Mouse (Mus musculus) heart, embryonic 15.5 days (tissue): Measurements from ENCODE around the gene Cenpv. TPM values are rescaled to one million over a fixed set of nuclear protein-coding genes. Genes with fewer than 3 reads are reported as not detected.

Source experiments
- ATAC-seq: fragments of 200-750 bp; cut with Nextera tagmentation; replicated peaks from 2 replicates; pipeline ENCODE4 v1.8.0; 2017; ENCODE audit warnings: low read depth, moderate TSS enrichment; ENCODE audit not compliant: insufficient number of reproducible peaks, insufficient read depth, low FRiP score
- H3K27ac ChIP-seq: fragments of 300-500 bp; sonication (generic); 2 replicates; pipeline ENCODE4 v1.5.1; 2015; ENCODE audit warnings: mild to moderate bottlenecking, inconsistent platforms
- H3K27me3 ChIP-seq: fragments of 300-500 bp; sonication (generic); 2 replicates; pipeline ENCODE4 v1.6.1; 2015; ENCODE audit warnings: inconsistent platforms
- H3K36me3 ChIP-seq: fragments of 300-500 bp; sonication (generic); 2 replicates; pipeline ENCODE4 v1.6.1; 2015; ENCODE audit warnings: mild to moderate bottlenecking, inconsistent platforms
- H3K4me1 ChIP-seq: fragments of 300-500 bp; sonication (generic); replicated peaks from 2 replicates; pipeline ENCODE4 v1.6.1; 2015; ENCODE audit warnings: inconsistent platforms
- H3K4me2 ChIP-seq: fragments of 300-500 bp; sonication (generic); 2 replicates; pipeline ENCODE4 v1.6.1; 2015; ENCODE audit warnings: inconsistent platforms, mild to moderate bottlenecking, moderate library complexity
- H3K4me3 ChIP-seq: fragments of 300-500 bp; sonication (generic); 2 replicates; pipeline ENCODE4 v1.5.1; 2015; ENCODE audit warnings: mild to moderate bottlenecking, inconsistent platforms
- H3K9ac ChIP-seq: fragments of 300-500 bp; sonication (generic); 2 replicates; pipeline ENCODE4 v1.6.1; 2015; ENCODE audit warnings: mild to moderate bottlenecking, inconsistent platforms
- H3K9me3 ChIP-seq: fragments of 300-500 bp; sonication (generic); replicated peaks from 2 replicates; pipeline ENCODE4 v1.6.1; 2016; ENCODE audit warnings: inconsistent platforms
- WGBS: fragments of 180-500 bp; shearing (Covaris S2); methylation state at CpG from one replicate; pipeline ENCODE4 v1.1.7; 2015; ENCODE audit warnings: mixed read lengths; 5-methylcytosine and 5-hydroxymethylcytosine counted together
- polyA plus RNA-seq: library from polyadenylated mRNA; unstranded; fragments of >200 nt; fragmentation: Nextera tagmentation; extraction: Ambion mirVana; gene quantifications from 2 replicates; pipeline ENCODE4 v1.2.1, GENCODE M21; 2015

The Cenpv gene
- polyA plus RNA-seq: 17.1 and 22.1 TPM in 2 replicates

DNA sequence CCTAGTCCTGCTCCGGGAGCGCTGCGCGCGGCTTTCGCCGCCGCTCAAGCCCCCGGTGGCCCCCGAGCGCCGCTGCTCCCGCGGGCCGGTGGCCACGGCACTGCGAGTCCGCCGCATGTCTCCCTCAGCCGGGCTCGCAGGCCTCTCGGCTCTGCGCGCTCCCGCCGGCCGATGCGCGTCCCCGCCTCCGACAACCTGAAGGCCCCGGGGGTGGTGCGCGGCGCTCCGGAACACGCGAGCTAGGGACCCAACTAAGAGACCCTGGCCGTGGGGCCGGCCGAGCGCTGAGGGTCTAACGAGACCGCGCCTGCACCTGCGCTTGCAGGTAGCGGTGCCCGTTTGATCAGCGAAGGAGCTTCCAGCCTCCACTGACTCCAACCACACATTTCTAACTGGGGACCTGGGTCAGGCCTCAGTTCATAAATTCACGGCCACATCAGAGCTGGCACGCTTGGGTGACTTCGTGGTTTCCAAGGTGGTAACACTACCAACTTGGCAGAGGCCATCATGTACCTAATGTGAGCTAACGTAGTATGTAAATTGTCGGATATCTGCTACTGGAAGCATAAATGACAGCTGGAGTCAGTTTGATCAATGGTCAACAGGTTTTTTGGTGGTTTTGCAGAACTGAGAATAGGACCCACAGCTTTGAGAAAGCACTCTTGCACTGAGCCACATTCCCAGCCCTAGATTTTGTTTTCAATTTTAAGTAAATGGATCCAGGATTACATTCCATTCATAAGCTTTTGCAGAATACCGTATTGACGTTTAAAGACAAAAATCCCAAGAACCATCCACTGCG is at the start of gene Cenpv:
Gene Cenpv (minus strand): TSS at position 173 of the 802 bp plus-strand sequence.
- Histone ChIP-seq H3K4me3 (peak within 1 kb of the TSS; percentile 75), H3K27me3 (peaks cover 4% of the 10 kb centered on the region; the same call in 1 of the 2 replicates), H3K9me3 (no peaks in the 10 kb centered on the region), H3K4me1 (peaks cover 9% of the 10 kb centered on the region), H3K36me3 (no peaks in the 10 kb centered on the region), H3K9ac (peak within 1 kb of the TSS; percentile 82), H3K27ac (peak within 1 kb of the TSS; percentile 51), H3K4me2 (peak within 1 kb of the TSS; percentile 93)
- ATAC-seq: peak; percentile 61
- 6% methylated on average over 57 of the region's 57 CpGs for WGBS

DNA sequence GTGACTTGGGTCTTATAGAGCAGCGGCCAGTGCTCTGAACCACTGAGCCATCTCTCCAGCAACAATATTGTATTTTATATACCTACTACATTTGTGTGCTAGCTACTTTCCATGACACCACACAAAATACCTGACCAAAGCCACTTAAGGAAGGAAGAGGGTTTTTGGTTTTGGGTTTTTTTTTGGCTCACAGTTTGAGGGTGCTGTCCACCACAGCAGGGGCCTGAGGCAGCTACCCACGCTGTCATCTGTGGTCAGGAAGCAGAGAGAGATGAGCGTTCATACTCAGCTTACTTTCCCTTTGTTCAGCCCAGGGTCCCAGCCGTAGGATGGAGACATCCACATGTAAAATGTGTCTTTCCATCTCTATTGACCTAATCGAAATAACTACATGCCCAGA is 48.0 kb upstream of the Cenpv start:
- no peaks in the 10 kb centered on the region for H3K27me3 ChIP-seq
- H3K36me3 ChIP-seq: no peaks in the 10 kb centered on the region
- WGBS: 84% methylated on average over 5 of the region's 5 CpGs
- H3K27ac ChIP-seq: no peak overlapping the region
- H3K4me3 ChIP-seq: no peak overlapping the region
- ATAC-seq: no peak
- H3K9ac ChIP-seq: no peak overlapping the region
- peaks cover 21% of the 10 kb centered on the region for H3K4me1 ChIP-seq
- H3K9me3 ChIP-seq: no peaks in the 10 kb centered on the region
- H3K4me2 ChIP-seq: no peak overlapping the region

DNA sequence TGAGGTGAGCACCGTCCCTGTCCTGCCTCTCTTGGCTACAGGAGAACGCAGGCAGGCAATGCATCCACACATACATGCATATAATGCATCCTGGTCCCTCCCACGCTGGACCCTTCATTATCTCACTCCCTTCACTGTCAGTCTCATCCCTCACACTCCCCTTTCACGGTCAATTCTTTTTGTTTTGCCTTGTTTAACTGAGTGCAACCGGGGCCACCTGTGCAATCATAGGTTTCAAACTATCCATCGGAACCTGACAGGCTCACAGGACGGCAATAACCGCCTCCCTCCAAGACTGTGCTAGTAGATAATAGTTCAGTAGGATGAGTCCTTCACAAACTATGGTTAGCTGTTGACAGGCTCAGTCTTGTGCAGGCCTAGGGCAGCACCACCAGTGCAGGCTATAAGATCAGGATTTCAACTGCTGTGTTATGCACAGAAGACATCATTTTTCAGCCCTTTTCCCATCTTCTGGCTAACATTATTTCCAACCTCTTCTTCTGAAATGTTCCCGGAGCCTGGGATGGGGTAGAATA is 45.7 kb upstream of the Cenpv start:
- Histone ChIP-seq H3K4me3 (no peak overlapping the region), H3K4me2 (no peak overlapping the region), H3K9me3 (no peaks in the 10 kb centered on the region), H3K27me3 (no peaks in the 10 kb centered on the region), H3K27ac (no peak overlapping the region), H3K36me3 (no peaks in the 10 kb centered on the region), H3K4me1 (peaks cover 11% of the 10 kb centered on the region), H3K9ac (no peak overlapping the region)
- 82% methylated on average over 9 of the region's 9 CpGs for WGBS
- no peak for ATAC-seq

DNA sequence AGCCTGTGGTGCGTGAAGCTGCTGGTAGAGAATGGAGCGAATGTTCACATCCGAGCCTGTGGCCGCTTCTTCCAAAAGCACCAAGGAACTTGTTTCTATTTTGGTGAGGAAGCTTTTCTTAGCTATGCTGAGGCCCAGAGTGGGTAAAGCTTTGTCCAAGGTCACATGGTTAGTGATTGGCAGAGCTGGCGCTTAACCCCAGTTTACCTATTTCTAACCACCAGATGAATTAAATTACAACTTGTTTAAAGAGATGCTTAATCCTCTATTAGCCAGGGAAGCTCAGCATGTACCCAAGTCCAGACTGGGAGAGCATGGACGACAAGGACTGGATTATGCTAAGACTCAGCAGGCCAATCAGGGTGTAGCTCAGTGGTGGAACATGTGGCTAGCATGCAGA is 44.0 kb upstream of the Cenpv start:
- Histone ChIP-seq H3K36me3 (no peaks in the 10 kb centered on the region), H3K4me1 (peaks cover 11% of the 10 kb centered on the region), H3K9ac (peak overlapping the region; percentile 31), H3K27ac (peak overlapping the region; percentile 67), H3K4me2 (peak overlapping the region; percentile 51), H3K27me3 (no peaks in the 10 kb centered on the region), H3K9me3 (no peaks in the 10 kb centered on the region), H3K4me3 (peak overlapping the region; percentile 21)
- WGBS: 53% methylated on average over 6 of the region's 6 CpGs
- no peak for ATAC-seq

DNA sequence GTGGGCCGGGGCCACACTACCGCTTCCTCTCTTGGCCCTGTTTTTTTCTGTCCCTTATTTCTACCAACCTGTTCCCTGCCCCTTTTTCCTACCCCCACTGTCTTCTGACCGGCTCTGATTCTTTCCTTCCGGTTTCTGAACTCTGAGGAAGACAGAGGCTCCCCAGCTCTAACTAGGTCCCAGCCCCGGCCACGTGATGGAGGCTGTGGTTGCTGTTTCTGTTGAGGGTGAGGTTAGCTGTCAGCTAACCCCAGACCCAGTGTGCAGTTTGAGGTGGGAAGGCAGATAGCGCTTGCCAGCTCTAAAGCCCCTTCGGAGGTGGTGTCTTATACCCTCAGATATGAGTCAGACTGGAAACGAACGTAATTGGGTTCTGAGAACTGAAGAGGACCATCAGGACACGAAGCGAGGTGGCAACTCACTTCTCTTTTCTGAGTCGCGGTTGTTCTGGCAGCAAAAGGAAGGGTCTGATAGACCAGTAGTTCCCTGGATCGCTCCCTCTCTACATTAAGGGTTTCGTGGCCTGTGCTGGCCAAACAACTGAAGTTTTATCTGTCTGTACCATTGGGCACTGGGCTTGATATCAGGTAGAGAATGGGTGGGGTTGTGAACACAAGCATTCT is 37.6 kb upstream of the Cenpv start:
- H3K4me1 ChIP-seq: peaks cover 13% of the 10 kb centered on the region
- H3K4me3 ChIP-seq: peak overlapping the region; percentile 61
- H3K9ac ChIP-seq: peak overlapping the region; percentile 56; the same call in 1 of the 2 replicates
- no peaks in the 10 kb centered on the region for H3K36me3 ChIP-seq
- H3K9me3 ChIP-seq: no peaks in the 10 kb centered on the region
- 53% methylated on average over 16 of the region's 16 CpGs for WGBS
- H3K27me3 ChIP-seq: no peaks in the 10 kb centered on the region
- H3K4me2 ChIP-seq: peak overlapping the region; percentile 95
- no peak for ATAC-seq
- H3K27ac ChIP-seq: no peak overlapping the region

DNA sequence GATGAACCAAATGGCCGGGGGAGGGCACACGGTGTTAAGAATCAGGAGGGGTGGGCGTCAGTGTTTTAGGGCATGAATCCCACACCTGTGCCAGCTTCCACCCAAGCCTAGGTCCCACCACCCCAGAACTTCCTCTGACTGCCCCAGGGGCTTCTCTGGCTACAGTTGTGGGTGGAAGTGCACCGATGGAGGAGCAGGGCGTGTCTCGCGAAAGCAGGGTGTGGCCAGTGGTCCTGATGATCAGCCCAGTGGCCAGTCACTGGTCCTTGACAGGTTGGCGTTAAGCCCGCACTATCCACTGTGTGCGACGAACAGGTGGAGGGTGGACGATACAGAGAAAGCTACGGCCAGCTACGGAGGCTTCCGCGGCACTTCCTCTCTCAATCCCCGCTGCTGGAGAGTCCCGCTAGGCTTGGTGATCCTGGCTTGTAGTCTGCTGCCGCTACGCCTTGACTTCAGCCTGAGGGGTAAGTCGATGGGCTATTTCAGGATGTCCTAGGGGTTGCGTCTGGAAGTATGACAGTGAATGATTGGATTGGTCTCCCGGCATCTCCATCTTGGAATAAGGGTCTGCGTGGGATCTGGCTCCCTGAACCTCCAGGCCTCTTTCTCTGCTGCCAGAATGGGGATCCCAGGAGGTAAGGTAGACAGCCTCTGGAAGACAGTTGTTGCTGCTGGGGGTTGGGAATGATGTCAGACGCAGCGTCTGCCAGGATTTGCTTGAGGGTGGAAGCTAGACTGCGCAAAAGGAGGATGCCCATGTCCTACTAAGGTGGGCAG is 36.8 kb upstream of the Cenpv start:
- peak; percentile 59 for ATAC-seq
- peak overlapping the region; percentile 56 for H3K9ac ChIP-seq
- no peaks in the 10 kb centered on the region for H3K27me3 ChIP-seq
- no peaks in the 10 kb centered on the region for H3K9me3 ChIP-seq
- peak overlapping the region; percentile 61 for H3K4me3 ChIP-seq
- H3K4me1 ChIP-seq: peaks cover 13% of the 10 kb centered on the region
- 6% methylated on average over 27 of the region's 27 CpGs for WGBS
- peak overlapping the region; percentile 32; the same call in 1 of the 2 replicates for H3K27ac ChIP-seq
- peak overlapping the region; percentile 95 for H3K4me2 ChIP-seq
- no peaks in the 10 kb centered on the region for H3K36me3 ChIP-seq

DNA sequence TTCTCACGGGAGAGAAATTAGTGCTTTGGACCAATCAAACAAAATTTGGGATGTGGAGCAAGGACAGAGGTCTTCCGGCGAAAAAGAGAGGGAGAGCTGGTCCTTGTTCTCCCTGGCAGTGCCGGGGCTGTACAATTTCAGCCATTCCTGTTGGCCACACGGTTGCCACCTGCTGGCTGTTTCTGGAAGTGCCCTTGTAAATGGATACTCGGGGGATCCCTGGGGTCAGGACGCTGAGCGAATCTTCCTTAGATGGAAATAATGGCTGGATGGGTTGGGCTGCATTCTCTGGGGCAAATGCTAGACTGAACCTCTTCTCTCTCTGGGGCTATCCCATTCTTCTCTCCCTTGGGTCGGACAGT is 36.2 kb upstream of the Cenpv start:
- H3K27ac ChIP-seq: no peak overlapping the region
- H3K4me3 ChIP-seq: peak overlapping the region; percentile 61
- H3K36me3 ChIP-seq: no peaks in the 10 kb centered on the region
- no peaks in the 10 kb centered on the region for H3K27me3 ChIP-seq
- WGBS: 2% methylated on average over 9 of the region's 9 CpGs
- ATAC-seq: peak; percentile 59
- peaks cover 13% of the 10 kb centered on the region for H3K4me1 ChIP-seq
- H3K9ac ChIP-seq: peak overlapping the region; percentile 56
- no peaks in the 10 kb centered on the region for H3K9me3 ChIP-seq
- peak overlapping the region; percentile 95 for H3K4me2 ChIP-seq

DNA sequence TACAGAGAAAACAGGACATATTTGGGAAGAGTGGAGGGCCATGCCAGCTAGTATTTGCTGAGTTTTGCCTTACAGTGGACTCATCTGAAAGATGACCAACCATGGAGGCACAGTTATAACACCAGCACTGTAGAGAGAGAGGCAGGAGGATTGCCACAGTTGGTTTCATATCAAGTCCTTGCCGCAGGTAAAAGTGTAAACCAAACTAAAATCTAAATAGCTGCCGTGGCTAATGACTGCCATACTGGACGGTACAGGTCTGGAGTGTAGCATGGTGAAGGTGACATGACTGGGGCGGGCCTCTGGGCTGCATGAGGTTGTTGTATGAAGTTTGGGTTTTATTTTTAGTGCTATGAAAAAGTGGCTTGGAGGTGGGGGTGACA is 35.6 kb upstream of the Cenpv start:
- H3K27me3 ChIP-seq: no peaks in the 10 kb centered on the region
- no peak overlapping the region for H3K9ac ChIP-seq
- 66% methylated on average over 4 of the region's 4 CpGs for WGBS
- no peak for ATAC-seq
- H3K27ac ChIP-seq: no peak overlapping the region
- no peaks in the 10 kb centered on the region for H3K9me3 ChIP-seq
- peaks cover 13% of the 10 kb centered on the region for H3K4me1 ChIP-seq
- no peak overlapping the region; the same call in 1 of the 2 replicates for H3K4me2 ChIP-seq
- no peak overlapping the region for H3K4me3 ChIP-seq
- H3K36me3 ChIP-seq: no peaks in the 10 kb centered on the region

DNA sequence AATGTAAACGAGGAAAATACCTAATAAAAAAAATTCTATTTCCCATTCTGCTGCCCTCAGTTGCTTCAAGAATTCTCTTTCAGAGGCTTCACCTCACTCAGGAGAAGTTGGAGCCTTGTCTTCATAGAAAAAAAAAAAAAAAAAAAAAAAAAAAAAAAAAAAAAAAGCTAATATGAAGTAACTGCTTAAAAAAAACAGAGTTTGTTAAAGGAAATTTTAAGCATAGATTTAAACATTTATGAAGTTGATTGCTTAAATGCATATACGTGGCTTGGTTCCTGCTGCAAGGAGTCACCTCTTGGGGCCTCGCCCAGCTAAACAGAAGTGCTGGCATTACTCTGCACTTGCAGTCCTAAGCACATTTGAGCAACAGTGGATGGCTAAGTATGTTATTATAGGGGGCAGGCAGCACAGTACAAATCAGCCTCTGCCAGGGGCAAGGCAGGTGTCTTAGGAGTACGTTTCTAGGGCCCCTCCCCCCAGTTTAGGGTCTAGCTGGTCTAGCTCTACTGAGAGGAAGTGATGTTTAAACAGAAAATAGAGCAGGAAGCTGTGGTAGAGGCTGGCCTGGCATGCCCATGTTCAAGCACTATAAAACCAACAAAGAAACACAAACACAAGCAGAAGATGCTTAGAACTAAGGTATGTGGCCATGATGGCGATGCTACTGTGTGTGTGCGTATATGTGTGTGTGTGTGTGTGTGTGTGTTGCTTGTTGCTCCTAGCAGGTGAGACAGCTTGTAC is 35.1 kb upstream of the Cenpv start, which contains the start of gene Trpv2:
Gene Trpv2 (plus strand): TSS at position 528 of the 744 bp plus-strand sequence.
- no peak for ATAC-seq
- H3K4me2 ChIP-seq: peak within 1 kb of the TSS; percentile 95
- H3K9me3 ChIP-seq: no peaks in the 10 kb centered on the region
- peaks cover 13% of the 10 kb centered on the region for H3K4me1 ChIP-seq
- H3K27me3 ChIP-seq: no peaks in the 10 kb centered on the region
- H3K4me3 ChIP-seq: peak within 1 kb of the TSS; percentile 61
- H3K27ac ChIP-seq: no peak within 1 kb of the TSS
- 67% methylated on average over 6 of the region's 6 CpGs for WGBS
- H3K36me3 ChIP-seq: no peaks in the 10 kb centered on the region
- peak within 1 kb of the TSS; percentile 56; the same call in 1 of the 2 replicates for H3K9ac ChIP-seq

DNA sequence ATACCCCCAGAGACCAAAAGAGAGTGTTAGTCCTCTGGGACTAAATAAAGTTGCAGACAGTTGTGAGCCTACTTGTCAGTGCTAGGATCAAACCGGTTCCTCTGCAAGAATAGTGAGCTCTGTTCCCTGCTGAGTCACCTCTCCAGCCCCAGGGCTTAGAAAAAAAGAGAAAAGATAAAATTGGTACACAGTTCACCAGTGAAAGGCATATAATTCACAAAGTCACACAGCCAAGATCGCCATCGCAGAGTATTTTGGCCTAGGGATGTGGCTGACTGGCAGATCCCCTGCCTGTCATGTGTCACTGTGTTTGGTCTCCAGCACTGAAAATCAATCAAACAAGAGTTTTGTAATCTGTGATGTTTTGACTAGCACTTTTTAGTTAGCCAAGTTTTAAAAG is 29.2 kb upstream of the Cenpv start:
- H3K27me3 ChIP-seq: no peaks in the 10 kb centered on the region
- 74% methylated on average over 3 of the region's 3 CpGs for WGBS
- no peak overlapping the region for H3K9ac ChIP-seq
- H3K4me3 ChIP-seq: no peak overlapping the region
- H3K27ac ChIP-seq: no peak overlapping the region
- no peaks in the 10 kb centered on the region for H3K36me3 ChIP-seq
- H3K9me3 ChIP-seq: no peaks in the 10 kb centered on the region
- no peak for ATAC-seq
- no peak overlapping the region for H3K4me2 ChIP-seq
- 0 out of 2 replicates have a peak, but pooled peaks cover 2% of the 10 kb centered on the region for H3K4me1 ChIP-seq
